Mouse (Mus musculus) left cerebral cortex, adult 9 months (tissue): Measurements from ENCODE around the gene Gm14325.
A peak's percentile ranks its signal among the peaks of the same experiment; 100 is the strongest.
"Not testable (repeated sequence)": the region's sequence is repeated elsewhere in the genome, so short reads cannot be mapped to it uniquely, and the experiment has no call there.

ENCODE experiments used
- DNase-seq, 2 experiments: peaks; one replicate each; pipeline ENCODE4 v3.0.0; 2022; ENCODE audit warnings: low spot score in 2 of 2

The Gm14325 gene

DNA sequence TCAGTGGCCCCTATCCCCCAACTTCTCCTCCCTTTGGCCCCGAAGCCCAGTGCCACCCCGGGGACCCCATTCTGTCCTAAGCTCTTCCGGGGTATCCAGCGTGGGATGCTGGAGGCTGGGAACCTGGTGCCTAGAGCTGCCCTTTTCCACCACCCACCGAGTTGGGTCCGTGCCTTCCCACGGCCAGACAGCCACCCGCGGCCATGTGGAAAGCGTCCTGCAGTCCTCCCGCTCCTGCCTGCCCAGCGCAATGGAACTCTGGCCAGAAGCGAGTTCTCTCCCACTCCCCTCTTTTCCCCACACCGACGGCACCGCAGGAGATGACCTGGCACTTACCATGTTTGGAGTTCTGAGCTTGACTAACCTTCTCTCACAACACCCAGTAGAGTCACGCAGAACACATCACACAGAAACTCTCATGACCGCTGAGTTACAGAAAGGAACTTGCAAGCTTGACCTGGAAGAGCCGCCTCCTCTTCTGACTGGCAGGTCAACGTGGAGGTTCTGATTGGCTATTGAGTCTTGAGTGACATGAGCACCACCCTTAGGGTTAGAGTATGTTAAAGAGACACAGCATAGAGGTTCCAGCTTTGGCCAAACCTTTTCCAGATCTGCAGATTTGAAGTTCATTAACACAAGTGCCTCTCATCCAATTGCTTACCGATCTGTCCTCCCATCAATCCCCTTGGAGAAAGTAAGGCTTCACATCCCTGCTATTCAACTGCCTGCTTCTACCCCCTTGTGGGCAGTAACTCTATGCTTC, at the start of gene Gm14325:
Gene Gm14325, minus strand, starts transcription at position 436 of the 763 bp plus-strand sequence.
- DNase-seq = peak; percentile 85 to 88

DNA sequence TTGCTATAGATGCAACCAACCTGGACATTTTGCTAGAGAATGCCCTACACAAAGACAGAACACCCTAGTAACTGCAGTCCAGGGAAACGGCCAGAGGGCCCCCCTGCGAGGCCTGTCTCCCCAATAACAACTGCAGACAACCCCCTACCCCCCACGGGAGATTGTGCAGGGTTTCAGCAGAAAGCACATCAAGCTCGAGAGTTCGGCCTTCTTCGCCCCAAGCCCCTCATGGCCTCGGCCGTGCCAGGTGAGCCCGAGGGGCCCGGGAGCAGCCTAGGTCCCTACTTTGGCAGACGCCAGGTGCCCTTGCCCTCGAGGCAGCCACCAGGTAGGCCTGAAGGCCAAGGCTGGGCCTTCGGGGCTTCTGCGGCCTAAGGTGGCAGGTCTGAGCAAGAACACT, 47.6 kb upstream of the Gm14325 start:
- not testable (repeated sequence) for DNase-seq

- DNase-seq = not testable (repeated sequence)
These were observed 22.1 kb upstream of the Gm14325 start for GRCm38 (mm10) chr2:177862254-177862653.

GRCm38 (mm10) chr2:177843666-177844065, 3.5 kb upstream of the Gm14325 start:
- not testable (repeated sequence) for DNase-seq

GRCm38 (mm10) chr2:177836756-177837155, 3.4 kb downstream of the Gm14325 start:
- not testable (repeated sequence) for DNase-seq

DNA sequence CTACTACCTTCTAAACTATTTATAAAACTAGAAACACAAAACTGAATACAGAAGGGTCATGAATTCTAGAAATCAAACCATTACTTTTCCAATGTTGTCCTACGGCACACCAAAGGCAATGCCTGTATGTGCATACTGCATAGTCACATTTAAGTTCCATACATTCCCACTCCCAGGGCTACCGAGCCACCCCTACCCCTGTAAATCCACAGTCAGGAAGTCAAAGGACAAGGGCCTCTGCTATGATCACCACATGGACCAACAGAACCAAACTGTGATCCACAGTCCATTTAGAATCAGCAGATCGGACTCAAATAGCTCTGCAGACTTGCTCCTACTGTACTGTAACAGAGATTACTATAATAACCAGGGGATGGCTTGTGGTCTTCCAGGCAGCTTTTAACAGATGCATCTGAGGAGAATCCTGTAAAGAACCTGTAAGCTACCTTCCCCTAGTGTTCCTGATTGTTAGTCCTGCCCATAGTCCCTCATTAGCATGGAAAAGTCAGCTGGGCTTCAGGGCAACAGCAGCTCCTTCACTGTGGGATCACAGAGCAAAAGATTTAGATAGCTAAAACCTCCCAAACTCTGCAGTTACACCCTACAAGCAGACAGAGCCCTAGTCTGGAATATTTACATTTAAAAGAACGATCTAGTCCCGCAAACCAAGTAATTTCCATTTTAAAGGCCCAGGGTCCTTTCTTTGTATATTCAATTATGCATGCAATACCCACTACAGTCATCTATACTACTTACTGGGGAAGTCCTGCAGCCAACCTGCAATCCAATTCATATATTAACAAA, 4.2 kb downstream of the Gm14325 start:
- not testable (repeated sequence) for DNase-seq

DNA sequence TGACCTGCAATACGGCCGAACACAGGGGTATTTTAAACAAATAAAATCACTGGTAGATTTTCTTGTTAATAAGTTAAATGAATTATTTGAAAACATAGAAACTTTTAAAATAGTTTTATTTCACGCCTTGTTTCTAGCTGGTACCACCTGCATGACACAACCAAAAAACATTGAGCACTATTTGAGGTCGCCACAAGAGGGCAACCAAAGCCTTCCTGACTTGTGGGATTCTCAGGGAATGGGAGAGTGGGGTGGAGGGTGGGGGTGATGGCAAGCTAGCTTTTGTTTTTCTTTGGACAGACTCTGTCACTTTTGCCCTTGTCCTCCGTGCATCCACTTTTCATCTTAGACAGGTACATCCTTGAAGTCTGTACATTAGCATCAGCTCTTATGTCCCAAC, 18.2 kb downstream of the Gm14325 start:
- peak in 1 of 2 experiments; percentile 57 for DNase-seq

DNA sequence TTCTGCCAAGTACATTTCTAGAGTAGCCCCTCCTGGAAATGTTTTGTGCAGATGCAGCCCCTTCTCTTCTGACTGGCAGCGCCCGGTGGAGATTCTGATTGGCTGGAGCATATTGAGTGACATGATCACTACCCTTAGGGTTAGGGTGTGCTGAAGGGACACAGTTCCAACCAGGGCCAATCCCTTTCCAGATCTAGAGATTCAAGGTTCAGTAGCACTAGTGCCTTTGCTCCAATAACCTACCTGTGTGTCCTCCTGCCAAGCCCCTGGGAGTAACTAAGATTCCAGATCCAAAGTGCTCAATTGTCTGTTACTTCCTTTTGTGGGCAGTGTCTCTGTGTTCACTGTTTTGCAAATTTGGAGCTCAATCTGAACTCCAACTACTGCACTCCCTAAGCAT, 34.0 kb downstream of the Gm14325 start:
- not testable (repeated sequence) for DNase-seq

DNA sequence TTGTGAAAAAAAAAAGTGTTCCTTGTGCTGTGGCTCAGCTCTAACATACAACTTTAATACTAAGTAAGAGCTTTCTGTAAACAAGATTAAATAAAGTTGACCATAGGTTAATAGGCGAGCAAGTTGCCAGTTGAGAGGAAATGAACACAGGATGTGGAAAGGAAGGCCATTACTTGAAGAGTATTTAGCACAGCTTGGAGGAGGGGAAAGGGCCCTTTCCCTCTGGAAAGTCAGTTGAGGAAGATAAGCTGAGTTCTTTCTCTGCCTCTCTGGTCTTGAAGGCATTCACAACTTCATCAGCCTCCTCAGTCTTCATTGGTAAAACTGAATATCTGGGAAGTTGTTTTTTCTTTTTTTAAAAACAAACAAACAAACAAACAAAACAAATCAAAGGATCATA, 52.8 kb downstream of the Gm14325 start:
- DNase-seq = not testable (repeated sequence)
